Mouse (Mus musculus): ENCODE data around the gene Ropn1l.

Gene Ropn1l

DNA sequence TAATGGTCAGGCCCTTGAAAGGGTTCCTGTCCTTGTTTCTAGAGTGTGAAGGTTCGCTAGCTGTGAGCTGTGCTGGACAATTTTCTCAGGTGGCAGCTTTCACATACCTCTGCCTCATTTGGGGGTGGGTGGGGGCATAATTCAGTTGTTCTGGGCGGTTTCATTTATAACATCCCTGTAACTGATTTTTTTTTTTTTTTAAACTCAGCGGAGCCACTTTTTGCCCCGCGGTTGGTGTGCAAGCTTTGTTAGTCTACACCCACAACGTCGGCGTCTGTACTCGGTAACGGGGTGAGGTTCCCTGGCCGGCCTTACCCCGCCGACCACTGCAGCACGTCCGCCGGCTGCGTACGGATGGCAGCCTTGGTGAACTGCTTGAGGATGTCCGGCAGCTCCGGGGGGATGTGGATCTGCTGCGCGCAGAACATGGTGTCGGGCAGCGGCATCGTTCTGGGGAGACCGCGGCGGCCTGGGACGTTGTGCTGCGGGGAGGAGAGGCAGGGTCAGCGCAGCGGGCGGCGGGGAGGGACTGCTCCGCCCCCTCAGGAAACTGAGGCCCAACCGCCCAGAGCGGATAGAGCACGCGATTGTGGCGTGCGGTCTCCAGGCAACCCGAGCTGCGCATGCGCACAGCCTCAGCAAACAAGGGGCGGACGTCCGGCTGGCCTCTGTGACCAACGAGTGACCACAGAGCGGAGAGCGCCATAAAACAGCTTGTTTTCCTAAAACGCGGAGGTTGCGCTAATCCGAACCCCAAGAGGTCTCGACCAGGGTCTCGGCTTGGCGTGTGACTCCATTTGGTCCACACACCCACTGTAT lies at the start of gene Ropn1l:
Gene Ropn1l (minus strand): TSS at position 640 of the 819 bp plus-strand sequence.
- DNase-seq (ENCODE audit: low spot score in 2 of 2): peak; percentile 89 to 90

DNA sequence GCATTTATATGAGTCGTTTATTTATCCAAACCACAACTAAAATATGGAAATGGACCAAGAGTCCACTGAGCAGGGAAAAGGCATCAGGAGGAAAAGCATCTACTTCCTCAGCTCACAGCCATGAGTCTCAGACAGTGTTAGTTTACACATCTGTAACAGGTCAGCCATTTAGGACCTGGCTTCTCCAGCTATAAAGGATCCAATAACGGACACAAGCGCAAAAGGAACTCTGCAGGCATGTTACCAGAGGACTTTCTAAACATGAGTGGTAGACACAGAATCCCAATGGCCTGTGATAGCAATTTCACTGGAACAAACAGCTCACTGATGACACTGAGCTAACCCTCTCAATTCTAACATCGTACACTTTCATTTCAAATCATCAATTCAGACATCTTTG lies 49.5 kb upstream of the Ropn1l start:
- no peak for DNase-seq (ENCODE audit: low spot score in 2 of 2)

DNA sequence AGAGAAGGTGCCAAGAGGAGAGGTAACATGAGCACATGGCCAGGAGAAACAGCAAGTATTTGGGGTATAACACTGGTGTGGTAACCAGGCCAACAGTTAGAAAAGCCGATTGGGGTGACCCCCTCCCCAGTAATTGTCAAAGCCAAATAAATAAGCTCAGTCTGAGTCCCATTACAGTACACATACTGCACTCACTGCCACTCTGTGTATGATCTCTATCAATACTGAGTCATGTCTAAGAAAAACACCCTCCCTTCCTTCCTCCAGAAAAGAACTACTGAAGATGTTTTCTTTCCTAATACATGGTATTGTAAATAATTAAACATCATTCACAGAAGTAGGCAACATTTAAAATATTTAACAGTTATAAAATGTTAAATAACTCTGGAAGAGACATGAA lies 48.8 kb upstream of the Ropn1l start:
- no peak for DNase-seq (ENCODE audit: low spot score in 2 of 2)

DNA sequence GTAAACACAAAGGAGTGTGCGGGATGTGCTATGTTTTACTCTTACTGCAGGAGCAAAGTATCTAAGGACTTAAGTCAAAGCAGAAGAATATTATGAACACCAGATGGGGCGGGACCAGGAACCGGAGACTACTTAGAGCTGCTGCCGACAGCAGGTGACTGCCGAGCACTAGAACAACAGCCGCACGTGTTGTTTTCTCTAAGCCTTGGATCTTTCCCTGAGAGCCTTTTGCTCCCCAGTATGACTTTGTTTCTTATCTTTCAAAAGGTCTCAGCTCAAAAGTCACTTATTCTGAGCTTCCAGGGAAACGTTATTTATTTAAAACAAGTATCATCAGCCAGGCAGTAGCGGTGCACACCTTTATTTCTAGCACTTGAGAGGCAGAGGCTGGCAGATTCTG lies 41.3 kb upstream of the Ropn1l start:
- DNase-seq (ENCODE audit: low spot score in 2 of 2): no peak

- no peak for DNase-seq (ENCODE audit: low spot score in 2 of 2)
These were observed 40.8 kb upstream of the Ropn1l start for GRCm38 (mm10) chr15:31494310-31494709.

- DNase-seq (ENCODE audit: low spot score in 2 of 2): no peak
These were observed 33.9 kb upstream of the Ropn1l start for GRCm38 (mm10) chr15:31487407-31487806.

- no peak for DNase-seq (ENCODE audit: low spot score in 2 of 2)
These were observed 23.1 kb upstream of the Ropn1l start for GRCm38 (mm10) chr15:31476678-31477077.

DNA sequence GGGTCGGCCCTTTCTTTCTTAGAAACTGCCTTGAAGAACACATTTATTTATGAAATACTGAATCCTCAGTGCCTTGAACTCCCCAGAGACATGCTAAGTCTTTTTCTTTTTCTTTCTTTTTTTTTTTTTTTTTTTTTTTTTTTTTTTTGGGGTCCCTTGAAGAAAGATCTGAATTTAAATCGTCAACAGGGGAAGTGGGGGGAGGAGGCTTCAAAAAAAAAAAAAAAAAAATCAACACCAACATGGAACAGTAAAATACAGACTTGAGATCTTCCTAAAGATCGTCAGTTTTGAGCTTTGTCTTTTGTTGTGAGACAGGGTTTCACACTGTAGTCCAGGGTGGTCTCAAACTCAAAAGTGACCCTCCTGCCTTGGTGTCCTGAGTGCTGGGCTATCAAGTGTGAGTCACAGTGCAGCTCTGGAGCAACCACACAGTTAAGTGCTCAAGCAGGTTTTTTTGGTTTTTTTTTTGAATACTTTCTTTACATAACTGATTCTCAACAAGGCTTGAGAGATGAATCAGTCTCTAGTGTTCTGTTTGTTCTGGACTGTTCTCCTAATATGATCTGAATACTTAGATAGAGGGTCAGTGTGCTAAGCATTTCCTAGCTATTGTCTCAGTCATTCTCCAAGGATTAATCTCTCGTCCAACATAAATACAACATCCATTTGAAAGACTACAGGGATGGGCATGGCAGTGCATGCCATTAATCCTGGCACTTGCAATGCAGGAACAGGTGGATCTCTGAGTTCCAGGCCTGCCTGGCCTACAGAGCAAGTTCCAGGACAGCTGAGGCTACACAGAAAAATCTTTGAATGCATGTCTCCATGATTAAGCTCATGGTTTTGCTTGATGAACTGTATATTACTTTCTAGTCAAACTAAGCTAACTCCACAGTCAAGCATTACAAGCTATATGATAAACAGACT lies 19.4 kb upstream of the Ropn1l start:
- no peak for DNase-seq (ENCODE audit: low spot score in 2 of 2)

DNA sequence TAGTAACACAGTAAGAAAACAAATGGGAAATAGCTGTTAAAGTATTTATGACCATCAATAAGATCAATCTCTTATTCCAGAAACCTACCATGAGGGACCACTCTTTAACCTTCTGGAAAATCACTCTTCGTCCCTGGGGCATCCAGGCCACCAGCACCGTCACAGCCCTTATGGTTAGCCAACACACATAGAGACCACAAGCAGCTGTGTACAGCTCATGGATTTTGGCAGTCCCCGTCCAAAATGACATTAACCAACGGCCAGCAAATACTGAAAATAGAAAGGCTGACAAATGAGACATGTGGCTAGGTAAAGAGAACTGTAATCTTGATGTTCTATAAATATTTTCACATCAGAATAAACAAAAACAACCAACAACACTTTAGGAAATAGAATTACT lies 18.0 kb upstream of the Ropn1l start:
- DNase-seq (ENCODE audit: low spot score in 2 of 2): no peak

GRCm38 (mm10) chr15:31469497-31469896 lies 16.0 kb upstream of the Ropn1l start:
- DNase-seq (ENCODE audit: low spot score in 2 of 2): no peak

- DNase-seq (ENCODE audit: low spot score in 2 of 2): no peak
These were observed 15.3 kb upstream of the Ropn1l start for GRCm38 (mm10) chr15:31468806-31469205.

DNA sequence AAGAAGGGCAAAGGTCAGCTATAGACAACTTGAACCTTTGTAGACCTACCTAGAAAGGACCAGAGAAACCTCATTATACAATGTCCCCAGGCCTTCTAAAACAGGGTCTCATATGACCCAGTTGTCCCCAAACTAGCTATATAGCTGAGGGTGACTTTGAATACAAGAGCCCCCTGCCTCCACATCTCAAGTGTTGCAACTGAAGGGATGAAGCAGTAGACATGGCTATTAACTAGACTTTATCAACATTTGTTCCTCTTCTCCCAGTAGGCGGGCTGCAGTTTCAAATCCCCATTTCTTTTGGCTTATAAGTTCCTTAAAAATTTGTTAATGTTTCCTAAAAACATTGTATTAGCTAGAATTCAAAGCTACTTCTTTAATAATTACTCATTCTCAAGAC lies 13.2 kb upstream of the Ropn1l start:
- DNase-seq (ENCODE audit: low spot score in 2 of 2): no peak

DNA sequence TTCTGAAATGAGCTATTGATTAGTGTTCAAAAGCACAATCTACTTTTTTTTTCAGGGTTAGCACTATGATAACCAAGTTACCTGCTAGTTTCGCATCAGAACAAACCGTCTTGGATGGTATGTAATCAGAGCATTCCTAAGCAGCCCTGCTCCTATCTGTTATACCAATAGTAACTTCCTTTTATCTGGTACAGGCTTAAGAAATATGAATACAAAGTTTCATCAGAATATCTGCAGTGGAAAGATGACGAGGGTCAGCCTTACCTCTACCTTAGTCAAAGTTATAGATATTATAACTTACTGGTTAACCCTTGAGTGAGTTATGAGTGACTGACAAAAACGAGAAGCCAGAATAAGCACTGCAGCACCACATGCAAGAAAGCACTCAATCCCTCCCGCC lies 12.8 kb upstream of the Ropn1l start:
- DNase-seq (ENCODE audit: low spot score in 2 of 2): no peak

DNA sequence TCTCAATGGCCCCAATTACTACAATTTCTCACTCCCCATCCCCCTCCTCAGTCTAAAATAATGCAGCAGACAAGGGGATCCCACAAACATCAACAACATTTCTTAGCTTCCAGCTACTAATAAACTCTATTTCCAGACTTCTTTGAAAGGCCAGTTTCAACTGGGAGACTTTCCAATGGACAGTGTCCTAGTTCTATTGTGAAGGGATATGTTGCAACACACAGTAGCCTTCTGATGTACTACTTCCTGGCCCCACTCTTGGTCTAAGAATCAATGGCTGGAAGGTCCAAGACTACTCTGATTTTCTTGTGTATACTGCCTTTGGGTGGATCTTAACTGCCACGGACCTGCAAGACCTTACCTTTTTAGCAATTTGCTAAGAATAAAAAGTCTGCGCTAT lies 12.3 kb upstream of the Ropn1l start:
- no peak for DNase-seq (ENCODE audit: low spot score in 2 of 2)

- no peak for DNase-seq (ENCODE audit: low spot score in 2 of 2)
These were observed 7.0 kb upstream of the Ropn1l start for GRCm38 (mm10) chr15:31460571-31460970.

DNA sequence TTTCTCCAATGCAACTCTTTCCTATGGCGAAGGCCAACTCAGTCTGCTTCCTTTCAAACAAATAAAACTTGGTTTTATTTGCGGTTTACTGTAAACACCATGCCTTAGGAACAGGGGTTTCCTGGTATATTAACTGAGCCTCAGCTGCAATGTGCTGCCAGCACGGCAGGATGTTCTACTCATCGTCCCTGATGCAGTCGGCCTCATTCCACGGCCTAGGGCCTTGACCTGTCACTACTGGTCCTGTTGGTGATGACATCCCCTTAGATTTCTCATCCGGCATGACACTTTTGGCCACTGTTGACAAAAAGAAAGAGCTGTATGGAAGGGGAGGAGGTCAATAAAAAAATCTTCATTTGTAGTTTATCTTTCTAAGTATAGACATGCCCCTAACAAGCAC lies 4.5 kb upstream of the Ropn1l start:
- DNase-seq (ENCODE audit: low spot score in 2 of 2): no peak

DNA sequence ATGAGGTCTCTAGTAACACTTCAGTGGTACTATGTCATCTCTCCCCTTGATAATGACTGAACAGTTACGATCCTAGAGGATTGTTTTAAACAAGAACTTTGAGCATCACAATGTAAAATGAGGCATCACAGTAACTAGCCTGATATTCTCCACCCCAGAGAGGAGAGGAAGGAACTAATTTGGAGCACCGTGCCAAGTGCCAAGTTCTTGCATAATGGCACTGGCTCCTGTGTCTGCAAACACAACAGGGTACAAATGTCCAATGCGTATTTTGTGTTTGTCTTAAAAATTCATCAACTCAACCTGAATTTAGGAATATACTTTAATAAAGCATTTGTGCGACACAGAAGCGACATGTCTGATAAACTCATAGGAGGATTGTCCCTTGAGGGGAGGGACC lies 2.8 kb upstream of the Ropn1l start:
- DNase-seq (ENCODE audit: low spot score in 2 of 2): no peak

DNA sequence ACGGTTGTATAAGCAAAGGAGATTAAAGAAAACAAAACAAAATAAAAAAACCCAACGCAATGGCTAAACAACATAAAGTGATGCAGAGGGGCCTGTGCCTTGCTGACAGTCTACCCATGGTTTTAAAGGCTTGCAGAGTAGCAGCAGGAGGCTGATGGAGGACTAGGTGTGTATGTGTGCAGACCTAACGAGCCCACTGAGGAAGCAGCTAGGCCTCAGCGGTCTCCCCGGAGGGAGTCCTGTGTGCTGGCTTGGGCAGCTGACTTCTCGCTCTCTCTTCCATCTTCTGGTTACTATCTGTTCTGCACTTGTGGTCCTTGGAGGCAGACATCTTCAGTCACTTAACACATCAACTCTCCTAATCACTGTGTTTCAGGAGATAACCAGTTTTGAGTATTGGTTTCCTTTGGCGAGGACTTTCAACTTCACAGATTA lies 1.3 kb upstream of the Ropn1l start:
- no peak for DNase-seq (ENCODE audit: low spot score in 2 of 2)

DNA sequence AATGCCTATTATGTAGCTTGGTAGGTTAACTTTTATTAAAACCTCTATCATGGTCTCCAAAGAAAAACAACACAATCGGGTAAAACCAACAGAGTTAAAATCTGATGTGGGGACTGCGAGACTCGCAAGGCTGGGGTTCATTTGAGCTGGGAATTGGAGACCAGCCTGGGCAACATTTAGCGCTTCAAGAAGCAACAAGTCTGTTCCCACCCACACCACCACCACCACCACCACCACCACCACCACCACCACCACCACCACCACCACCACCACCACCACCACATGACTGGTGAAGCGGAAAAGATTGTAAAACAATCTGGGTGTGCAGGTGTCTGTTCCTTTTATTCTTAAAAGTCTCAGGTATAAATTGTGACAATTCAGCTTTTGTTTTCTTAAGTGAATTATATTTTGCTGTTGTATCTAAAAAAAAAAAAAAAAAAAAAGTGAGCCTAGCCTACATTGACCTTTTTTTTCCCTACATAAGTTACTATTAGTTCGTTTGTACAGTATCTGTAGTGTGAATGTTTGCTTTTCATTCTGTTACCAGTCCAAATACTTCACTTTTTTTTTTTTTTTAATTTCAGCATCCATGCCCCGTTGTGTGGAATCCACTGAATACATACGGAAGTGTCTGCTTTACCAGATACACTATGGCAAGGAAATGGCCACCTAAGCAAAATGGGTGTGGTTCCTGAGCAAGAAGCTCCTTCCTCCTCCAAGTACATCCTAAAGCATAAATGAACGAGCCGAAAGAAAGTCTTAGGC lies 741 bp upstream of the Ropn1l start:
- DNase-seq (ENCODE audit: low spot score in 2 of 2): no peak

DNA sequence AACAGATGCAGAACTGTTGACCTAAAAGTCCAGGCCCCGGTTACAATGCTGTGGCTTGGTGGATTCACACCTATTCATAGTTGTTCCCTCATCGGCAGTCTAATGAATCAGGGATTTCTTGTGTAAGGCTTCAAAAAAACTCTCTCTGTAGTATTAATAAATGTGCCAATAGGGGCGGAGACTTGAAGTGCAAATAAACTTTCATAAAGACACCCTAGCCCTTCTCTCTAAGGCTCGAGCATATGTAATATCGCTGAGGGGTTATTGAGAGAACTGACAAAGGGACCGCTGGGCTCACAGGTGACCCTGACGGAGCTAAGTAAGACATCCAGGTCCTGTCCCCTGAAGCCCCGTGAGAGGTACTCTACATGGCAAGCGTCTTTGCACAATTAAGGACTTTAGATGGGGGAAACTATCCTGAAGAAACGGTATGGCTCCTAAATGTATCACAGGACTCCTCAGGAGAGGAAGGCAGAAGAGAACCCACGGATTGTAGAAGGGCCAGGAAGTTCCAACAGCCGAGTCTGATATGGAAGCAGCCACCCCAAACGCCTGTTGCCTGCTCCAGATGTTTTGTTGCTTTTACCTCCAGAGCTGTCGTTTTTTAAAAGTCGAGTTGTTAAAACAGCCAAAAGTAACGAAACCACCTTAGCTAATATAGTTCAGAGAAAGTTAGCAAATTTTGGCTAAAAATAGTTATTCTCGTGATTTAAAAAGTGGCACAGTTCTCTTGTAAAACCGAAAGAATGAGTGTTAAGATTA lies 1.0 kb downstream of the Ropn1l start:
- DNase-seq (ENCODE audit: low spot score in 2 of 2): no peak

DNA sequence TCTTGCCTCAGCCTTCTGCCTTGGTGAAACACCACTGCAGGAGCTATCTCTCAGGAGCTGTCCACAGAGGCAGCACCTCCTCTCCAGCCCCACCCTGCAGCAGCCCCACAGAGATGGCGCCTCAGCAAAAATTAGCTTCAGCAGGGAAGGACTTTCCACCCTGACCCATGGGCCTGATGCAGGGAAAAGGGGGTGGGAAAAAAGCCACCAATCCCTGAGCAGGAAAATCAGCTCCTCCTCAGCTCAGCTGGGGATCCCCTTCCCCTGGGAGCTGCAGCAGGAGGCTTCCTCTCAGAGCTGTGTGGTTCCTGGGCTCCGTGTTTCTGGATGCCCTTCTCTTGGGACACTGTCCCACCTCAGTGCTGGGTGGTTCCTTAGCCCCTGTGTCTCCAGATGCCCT lies 3.8 kb downstream of the Ropn1l start:
- DNase-seq (ENCODE audit: low spot score in 2 of 2): no peak

All from urinary bladder, postnatal 4 days (tissue).